Mouse (Mus musculus) hematopoietic stem cell, adult 5-6 weeks (primary cell): ENCODE results near the gene Slitrk3. TPM values are rescaled to one million over a fixed set of nuclear protein-coding genes. Genes with fewer than 3 reads are reported as not detected.

ENCODE experiments used
- total RNA-seq: library from RNA; stranded (forward); fragments of 172-1452, 232-1000 nt; gene quantifications from 2 replicates; pipeline ENCODE4 v1.2.3, GENCODE M21; 2017

Slitrk3 gene
- total RNA-seq, 1 experiment from 2014 or later, result not detected

Other genes with a start within 250 kb of the Slitrk3 start
- gene Sis, start 89.9 kb downstream of the Slitrk3 start, total RNA-seq, result 0.05 TPM in 1 of 2 replicates, not detected in the other